In genomic region chr12:55062141-55062540, GRCm38 (mm10) we compare ENCODE assay signal across 18 mouse cellular contexts. TPM values are rescaled to one million over a fixed set of nuclear protein-coding genes. Genes with fewer than 3 reads are reported as not detected.
DNase-seq lines count a peak whose midpoint lies in the region; ATAC-seq lines count a peak whose summit lies in the region.
"Had no signal": no experiment of that assay in that cellular context is flagged by ENCODE, and none has a peak within 500 bp of the region (broad histone marks: within the 10 kb centered on the region; RNA-seq: fewer than 3 reads in every experiment).

No protein-coding gene starts in this region.

- H3K36me3 ChIP-seq in kidney, embryonic 16.5 days (ENCODE audit: insufficient read depth, low read length): no peaks in the 10 kb centered on the region
- 0 out of 2 replicates have a peak, but pooled peaks cover 4% of the 10 kb centered on the region for H3K36me3 ChIP-seq in liver, embryonic 13.5 days
- peaks cover 7% of the 10 kb centered on the region; the same call in 1 of the 2 replicates for H3K36me3 ChIP-seq in liver, embryonic 11.5 days (ENCODE audit: control insufficient read depth, insufficient read depth, low read length)
- H3K36me3 ChIP-seq in liver, embryonic 15.5 days (replicated peaks): peaks cover 15% of the 10 kb centered on the region

- DNase-seq in kidney, postnatal 14 days: peak; percentile 14
- DNase-seq in liver, embryonic 13.5 days: no peak
- DNase-seq in liver, embryonic 11.5 days (ENCODE audit: low spot score): no peak
- DNase-seq in ovary, postnatal 10 days (ENCODE audit: low spot score): no peak
- DNase-seq: adrenal gland, adult 2 months; adrenal gland, postnatal 25 days; cerebellum, adult 2 months; cerebellum, postnatal 10 days; forebrain, postnatal 0 days; gastrocnemius, postnatal 14 days; heart, adult 2 months; heart, postnatal 14 days had no signal

- no peak overlapping the region for H3K9ac ChIP-seq in kidney, embryonic 16.5 days (replicated peaks; ENCODE audit: low read length)
- H3K9ac ChIP-seq in liver, embryonic 13.5 days: no peak overlapping the region
- no peak overlapping the region for H3K9ac ChIP-seq in liver, embryonic 11.5 days (ENCODE audit: low read depth, low read length)
- no peak overlapping the region for H3K9ac ChIP-seq in liver, embryonic 15.5 days
- H3K9ac ChIP-seq: forebrain, embryonic 13.5 days; forebrain, postnatal 0 days; heart, embryonic 15.5 days had no signal

- H3K27ac ChIP-seq in kidney, embryonic 16.5 days (ENCODE audit: low read length): no peak overlapping the region
- peak overlapping the region; percentile 56 for H3K27ac ChIP-seq in liver, embryonic 13.5 days
- H3K27ac ChIP-seq in liver, embryonic 11.5 days (ENCODE audit: low read depth, low read length): no peak overlapping the region
- peak overlapping the region; percentile 39; the same call in 1 of the 2 replicates for H3K27ac ChIP-seq in liver, embryonic 15.5 days (replicated peaks)
- H3K27ac ChIP-seq: embryonic facial prominence, embryonic 10.5 days; forebrain, embryonic 13.5 days; heart, adult 2 months; heart, embryonic 15.5 days had no signal

- ATAC-seq in kidney, embryonic 16.5 days (ENCODE audit: low FRiP score, low TSS enrichment): no peak
- no peak for ATAC-seq in liver, embryonic 13.5 days (ENCODE audit: low read depth)
- no peak for ATAC-seq in liver, embryonic 11.5 days (replicated peaks; ENCODE audit: low FRiP score)
- ATAC-seq in liver, embryonic 15.5 days (ENCODE audit: insufficient read depth): no peak
- ATAC-seq: forebrain, embryonic 13.5 days; forebrain, postnatal 0 days had no signal

- H3K27me3 ChIP-seq in kidney, embryonic 16.5 days (ENCODE audit: insufficient read depth, low read length): no peaks in the 10 kb centered on the region
- no peaks in the 10 kb centered on the region for H3K27me3 ChIP-seq in liver, embryonic 13.5 days
- H3K27me3 ChIP-seq in liver, embryonic 11.5 days (replicated peaks; ENCODE audit: control insufficient read depth, insufficient read depth, low read length): no peaks in the 10 kb centered on the region
- H3K27me3 ChIP-seq in liver, embryonic 15.5 days: no peaks in the 10 kb centered on the region
- H3K27me3 ChIP-seq: forebrain, embryonic 13.5 days; heart, embryonic 15.5 days had no signal

- WGBS in kidney, embryonic 16.5 days: 87% methylated on average over 1 of the region's 1 CpGs
- WGBS in liver, embryonic 13.5 days (ENCODE audit: insufficient replicate concordance): 75% methylated on average over 1 of the region's 1 CpGs
- 84% methylated on average over 1 of the region's 1 CpGs for WGBS in liver, embryonic 11.5 days
- 81% methylated on average over 1 of the region's 1 CpGs for WGBS in liver, embryonic 15.5 days (ENCODE audit: insufficient replicate concordance)

- H3K4me1 ChIP-seq in kidney, embryonic 16.5 days (ENCODE audit: insufficient read depth, low read length): peaks cover 6% of the 10 kb centered on the region; the same call in 1 of the 2 replicates
- peaks cover 50% of the 10 kb centered on the region for H3K4me1 ChIP-seq in liver, embryonic 13.5 days (replicated peaks)
- peaks cover 30% of the 10 kb centered on the region for H3K4me1 ChIP-seq in liver, embryonic 11.5 days (replicated peaks; ENCODE audit: control insufficient read depth, insufficient read depth, low read length)
- H3K4me1 ChIP-seq in liver, embryonic 15.5 days (replicated peaks): peaks cover 51% of the 10 kb centered on the region
- H3K4me1 ChIP-seq: embryonic facial prominence, embryonic 10.5 days; forebrain, embryonic 13.5 days; heart, embryonic 15.5 days had no signal

- H3K4me3 ChIP-seq in kidney, embryonic 16.5 days (ENCODE audit: low read length): no peak overlapping the region
- no peak overlapping the region for H3K4me3 ChIP-seq in liver, embryonic 13.5 days (replicated peaks)
- no peak overlapping the region for H3K4me3 ChIP-seq in liver, embryonic 11.5 days (ENCODE audit: low read depth, low read length)
- H3K4me3 ChIP-seq in liver, embryonic 15.5 days (replicated peaks): no peak overlapping the region
- H3K4me3 ChIP-seq: embryonic facial prominence, embryonic 10.5 days; forebrain, embryonic 13.5 days; heart, adult 2 months; heart, embryonic 15.5 days had no signal

- H3K9me3 ChIP-seq in kidney, embryonic 16.5 days (ENCODE audit: low read length): no peaks in the 10 kb centered on the region
- H3K9me3 ChIP-seq in liver, embryonic 13.5 days (replicated peaks): no peaks in the 10 kb centered on the region
- H3K9me3 ChIP-seq in liver, embryonic 11.5 days (ENCODE audit: control insufficient read depth, low read length): no peaks in the 10 kb centered on the region
- no peaks in the 10 kb centered on the region for H3K9me3 ChIP-seq in liver, embryonic 15.5 days (replicated peaks)
- H3K9me3 ChIP-seq: embryonic facial prominence, embryonic 10.5 days; forebrain, embryonic 13.5 days; heart, embryonic 15.5 days had no signal

- H3K4me2 ChIP-seq in kidney, embryonic 16.5 days (replicated peaks; ENCODE audit: low read depth, low read length): no peak overlapping the region
- H3K4me2 ChIP-seq in liver, embryonic 13.5 days: no peak overlapping the region
- H3K4me2 ChIP-seq in liver, embryonic 11.5 days: no peak overlapping the region
- no peak overlapping the region for H3K4me2 ChIP-seq in liver, embryonic 15.5 days
- H3K4me2 ChIP-seq: forebrain, embryonic 13.5 days; heart, embryonic 11.5 days; heart, embryonic 15.5 days had no signal

RNA-seq across cellular contexts. Expression of gene 2700097O09Rik, which starts 17.8 kb away (rescaled TPM):
- 37.3 and 40.8 TPM in 2 replicates for polyA plus RNA-seq in kidney, embryonic 16.5 days (2015; fragmentation: Nextera tagmentation; extraction: Ambion mirVana)
- 30.6 and 32.9 TPM in 2 replicates for polyA plus RNA-seq in liver, embryonic 13.5 days (2015; fragmentation: Nextera tagmentation; extraction: Ambion mirVana)
- 46.1 and 48.4 TPM in 2 replicates for polyA plus RNA-seq in liver, embryonic 11.5 days (2014; fragmentation: Nextera tagmentation; extraction: Ambion mirVana)
- 30.8 and 31.5 TPM in 2 replicates for polyA plus RNA-seq in liver, embryonic 15.5 days (2015; fragmentation: Nextera tagmentation; extraction: Ambion mirVana)

RNA-seq across cellular contexts. Expression of gene Srp54a, which starts 17.9 kb away (rescaled TPM):
- 163 and 186 TPM in 2 replicates for polyA plus RNA-seq in kidney, embryonic 16.5 days (2015; fragmentation: Nextera tagmentation; extraction: Ambion mirVana)
- polyA plus RNA-seq in liver, embryonic 13.5 days (2015; fragmentation: Nextera tagmentation; extraction: Ambion mirVana): 94.7 and 121 TPM in 2 replicates
- polyA plus RNA-seq in liver, embryonic 11.5 days (2014; fragmentation: Nextera tagmentation; extraction: Ambion mirVana): 151 and 179 TPM in 2 replicates
- polyA plus RNA-seq in liver, embryonic 15.5 days (2015; fragmentation: Nextera tagmentation; extraction: Ambion mirVana): 70.0 and 77.5 TPM in 2 replicates

RNA-seq across cellular contexts. Expression of gene Baz1a, which starts 48.0 kb away (rescaled TPM):
- 19.1 and 23.8 TPM in 2 replicates for polyA plus RNA-seq in kidney, embryonic 16.5 days (2015; fragmentation: Nextera tagmentation; extraction: Ambion mirVana)
- polyA plus RNA-seq in liver, embryonic 13.5 days (2015; fragmentation: Nextera tagmentation; extraction: Ambion mirVana): 32.3 and 38.0 TPM in 2 replicates
- polyA plus RNA-seq in liver, embryonic 11.5 days (2014; fragmentation: Nextera tagmentation; extraction: Ambion mirVana): 46.4 and 49.1 TPM in 2 replicates
- polyA plus RNA-seq in liver, embryonic 15.5 days (2015; fragmentation: Nextera tagmentation; extraction: Ambion mirVana): 28.8 and 32.2 TPM in 2 replicates

Comparison
In these comparisons a context has a peak if more than half of its experiments do, and no peak if none do; other contexts are left out.
1. H3K27ac ChIP-seq: peak in liver, embryonic 13.5 days (single experiment) and liver, embryonic 15.5 days (single experiment); none in kidney, embryonic 16.5 days (single experiment) and liver, embryonic 11.5 days (single experiment).